Comparison of ENCODE assay signal across 10 mouse cellular contexts in genomic region chr2:44304971-44305808, GRCm38 (mm10).
A peak's percentile ranks its signal among the peaks of the same experiment; 100 is the strongest.
DNase-seq lines count a peak whose midpoint lies in the region; ATAC-seq and TF ChIP-seq lines count a peak whose summit lies in the region.
"Had no signal": no experiment of that assay in that cellular context is flagged by ENCODE, and none has a peak within 500 bp of the region (broad histone marks: within the 10 kb centered on the region; RNA-seq: fewer than 3 reads in every experiment).

No protein-coding gene starts in this region.

- no peak for TF ChIP-seq EP300 in stomach, postnatal 0 days (optimal IDR thresholded peaks at IDR 0.05)

- TF ChIP-seq CTCF in stomach, postnatal 0 days (IDR thresholded peaks at IDR 0.05; ENCODE audit: low read depth) = no peak
- TF ChIP-seq CTCF in thymus, adult 2 months (IDR thresholded peaks at IDR 0.05; ENCODE audit: borderline replicate concordance, control insufficient read depth, extremely low read depth, insufficient read depth, low read length, poor library complexity) = no peak

- WGBS in intestine, embryonic 14.5 days = 36% methylated on average over 17 of the region's 17 CpGs
- WGBS in intestine, embryonic 16.5 days = 44% methylated on average over 17 of the region's 17 CpGs
- 20% methylated on average over 17 of the region's 17 CpGs for WGBS in stomach, embryonic 14.5 days
- WGBS in stomach, postnatal 0 days = 32% methylated on average over 17 of the region's 17 CpGs
- 43% methylated on average over 17 of the region's 17 CpGs for WGBS in limb, embryonic 14.5 days
- 93% methylated on average over 17 of the region's 17 CpGs for WGBS in thymus, adult 2 months

- H3K36me3 ChIP-seq in intestine, embryonic 14.5 days (ENCODE audit: control insufficient read depth, insufficient read depth, low read length) = no peaks in the 10 kb centered on the region
- no peaks in the 10 kb centered on the region for H3K36me3 ChIP-seq in intestine, embryonic 16.5 days (ENCODE audit: control insufficient read depth, insufficient read depth, low read length)
- H3K36me3 ChIP-seq in stomach, embryonic 14.5 days (ENCODE audit: control insufficient read depth, insufficient read depth, low read length) = no peaks in the 10 kb centered on the region
- no peaks in the 10 kb centered on the region for H3K36me3 ChIP-seq in stomach, postnatal 0 days (ENCODE audit: control insufficient read depth, insufficient read depth, low read length)
- H3K36me3 ChIP-seq in limb, embryonic 14.5 days (ENCODE audit: control insufficient read depth, insufficient read depth, low read length) = no peaks in the 10 kb centered on the region
- no peaks in the 10 kb centered on the region for H3K36me3 ChIP-seq in thymus, adult 2 months (ENCODE audit: control insufficient read depth, insufficient read depth, low read length)

- no peak overlapping the region for H3K27ac ChIP-seq in intestine, embryonic 14.5 days (ENCODE audit: low read depth)
- no peak overlapping the region for H3K27ac ChIP-seq in intestine, embryonic 16.5 days (ENCODE audit: low read length)
- peak overlapping the region; percentile 70; the same call in 1 of the 2 replicates for H3K27ac ChIP-seq in stomach, embryonic 14.5 days (ENCODE audit: low read length)
- no peak overlapping the region for H3K27ac ChIP-seq in stomach, postnatal 0 days (replicated peaks)
- H3K27ac ChIP-seq in limb, embryonic 14.5 days (replicated peaks; ENCODE audit: low read depth, low read length) = 0 out of 2 replicates have a peak overlapping the region, but pooled peaks have one; percentile 16
- H3K27ac ChIP-seq in thymus, adult 2 months (ENCODE audit: control insufficient read depth, insufficient read depth, low read length) = no peak overlapping the region

- peak; percentile 55 for DNase-seq in intestine, embryonic 14.5 days (ENCODE audit: low spot score)
- no peak for DNase-seq in stomach, postnatal 0 days (ENCODE audit: low spot score)
- DNase-seq in limb, embryonic 14.5 days (ENCODE audit: low spot score) = peak; percentile 33
- DNase-seq in thymus, adult 2 months = no peak
- no peak for DNase-seq in gastrocnemius, adult 8-10 months (ENCODE audit: low spot score in 2 of 2)
- no peak for DNase-seq in gastrocnemius, postnatal 36 days
- DNase-seq: lung, adult 2 months had no signal

- H3K4me2 ChIP-seq in intestine, embryonic 14.5 days (ENCODE audit: low read length) = peak overlapping the region; percentile 7
- H3K4me2 ChIP-seq in intestine, embryonic 16.5 days (ENCODE audit: low read depth, low read length) = no peak overlapping the region
- peak overlapping the region; percentile 25 for H3K4me2 ChIP-seq in stomach, embryonic 14.5 days (replicated peaks; ENCODE audit: low read depth, low read length)
- H3K4me2 ChIP-seq in stomach, postnatal 0 days (replicated peaks; ENCODE audit: low read depth) = no peak overlapping the region; the same call in 1 of the 2 replicates
- H3K4me2 ChIP-seq in limb, embryonic 14.5 days (replicated peaks; ENCODE audit: low read depth, low read length, severe bottlenecking) = no peak overlapping the region; the same call in 1 of the 2 replicates

- intact Hi-C loops in gastrocnemius, postnatal 36 days (cut with DNase I) = no loop called here

- peaks cover 9% of the 10 kb centered on the region; the same call in 1 of the 2 replicates for H3K4me1 ChIP-seq in intestine, embryonic 14.5 days (replicated peaks; ENCODE audit: control insufficient read depth, insufficient read depth, low read length)
- H3K4me1 ChIP-seq in intestine, embryonic 16.5 days (ENCODE audit: control insufficient read depth, insufficient read depth, low read length) = peaks cover 6% of the 10 kb centered on the region; the same call in 1 of the 2 replicates
- no peaks in the 10 kb centered on the region for H3K4me1 ChIP-seq in stomach, embryonic 14.5 days (ENCODE audit: control insufficient read depth, insufficient read depth, low read length)
- no peaks in the 10 kb centered on the region for H3K4me1 ChIP-seq in stomach, postnatal 0 days (replicated peaks; ENCODE audit: control insufficient read depth, insufficient read depth)
- H3K4me1 ChIP-seq in limb, embryonic 14.5 days (ENCODE audit: control insufficient read depth, insufficient read depth, low read length) = peaks cover 15% of the 10 kb centered on the region
- no peaks in the 10 kb centered on the region for H3K4me1 ChIP-seq in thymus, adult 2 months (replicated peaks; ENCODE audit: control insufficient read depth, insufficient read depth, low read length)

- H3K27me3 ChIP-seq in intestine, embryonic 14.5 days (replicated peaks; ENCODE audit: control insufficient read depth, insufficient read depth, low read length) = no peaks in the 10 kb centered on the region
- H3K27me3 ChIP-seq in intestine, embryonic 16.5 days (replicated peaks; ENCODE audit: control insufficient read depth, insufficient read depth, low read length) = no peaks in the 10 kb centered on the region; the same call in 1 of the 2 replicates
- H3K27me3 ChIP-seq in stomach, embryonic 14.5 days (ENCODE audit: control insufficient read depth, insufficient read depth, low read length) = no peaks in the 10 kb centered on the region
- H3K27me3 ChIP-seq in stomach, postnatal 0 days (ENCODE audit: control insufficient read depth, insufficient read depth, low read length) = no peaks in the 10 kb centered on the region
- no peaks in the 10 kb centered on the region for H3K27me3 ChIP-seq in limb, embryonic 14.5 days (ENCODE audit: control insufficient read depth, insufficient read depth, low read length)
- no peaks in the 10 kb centered on the region for H3K27me3 ChIP-seq in thymus, adult 2 months (ENCODE audit: control insufficient read depth, insufficient read depth, low read length)

- ATAC-seq in intestine, embryonic 14.5 days (replicated peaks; ENCODE audit: low FRiP score, low TSS enrichment, low read depth) = no peak
- no peak for ATAC-seq in intestine, embryonic 16.5 days
- no peak; the same call in 1 of the 2 replicates for ATAC-seq in stomach, embryonic 14.5 days (ENCODE audit: insufficient number of reproducible peaks, insufficient read depth, low FRiP score, low read depth)
- ATAC-seq in stomach, postnatal 0 days (ENCODE audit: low FRiP score, low TSS enrichment) = no peak
- ATAC-seq in limb, embryonic 14.5 days (ENCODE audit: low FRiP score, low read depth) = peak; percentile 50; the same call in 1 of the 2 replicates

- no peak overlapping the region for H3K4me3 ChIP-seq in intestine, embryonic 14.5 days (ENCODE audit: low read depth, low read length)
- no peak overlapping the region for H3K4me3 ChIP-seq in intestine, embryonic 16.5 days (ENCODE audit: low read length)
- H3K4me3 ChIP-seq in stomach, embryonic 14.5 days (ENCODE audit: low read depth, low read length) = no peak overlapping the region
- H3K4me3 ChIP-seq in stomach, postnatal 0 days (ENCODE audit: low read depth, low read length) = no peak overlapping the region
- no peak overlapping the region for H3K4me3 ChIP-seq in limb, embryonic 14.5 days (replicated peaks; ENCODE audit: low read length)
- no peak overlapping the region for H3K4me3 ChIP-seq in thymus, adult 2 months (ENCODE audit: control insufficient read depth, insufficient read depth, low read length)
- H3K4me3 ChIP-seq: erythroblast, embryonic 14.5 days had no signal

- TF ChIP-seq POLR2A in limb, embryonic 14.5 days (IDR thresholded peaks at IDR 0.05; ENCODE audit: borderline replicate concordance, extremely low read depth, insufficient read depth, insufficient read length) = no peak
- TF ChIP-seq POLR2A in thymus, adult 2 months (IDR thresholded peaks at IDR 0.05; ENCODE audit: control insufficient read depth, extremely low read depth, insufficient read depth, low read length, poor library complexity) = no peak

- no peak overlapping the region for H3K9ac ChIP-seq in intestine, embryonic 14.5 days (ENCODE audit: low read length)
- no peak overlapping the region for H3K9ac ChIP-seq in intestine, embryonic 16.5 days (ENCODE audit: low read depth, low read length)
- H3K9ac ChIP-seq in stomach, embryonic 14.5 days (replicated peaks; ENCODE audit: low read depth, low read length) = no peak overlapping the region
- no peak overlapping the region for H3K9ac ChIP-seq in stomach, postnatal 0 days (ENCODE audit: low read length)
- H3K9ac ChIP-seq in limb, embryonic 14.5 days (ENCODE audit: low read depth, low read length, severe bottlenecking) = no peak overlapping the region

- H3K9me3 ChIP-seq in intestine, embryonic 14.5 days (ENCODE audit: control insufficient read depth, low read length) = no peaks in the 10 kb centered on the region
- H3K9me3 ChIP-seq in intestine, embryonic 16.5 days (ENCODE audit: control insufficient read depth, low read length) = no peaks in the 10 kb centered on the region
- H3K9me3 ChIP-seq in stomach, embryonic 14.5 days (ENCODE audit: control insufficient read depth, low read depth, low read length) = no peaks in the 10 kb centered on the region
- H3K9me3 ChIP-seq in stomach, postnatal 0 days (ENCODE audit: control insufficient read depth, low read length) = no peaks in the 10 kb centered on the region
- H3K9me3 ChIP-seq in limb, embryonic 14.5 days (ENCODE audit: control insufficient read depth, low read length) = no peaks in the 10 kb centered on the region

Comparison
In these comparisons a context has a peak if more than half of its experiments do, and no peak if none do; other contexts are left out.
1. H3K27ac ChIP-seq: peak in stomach, embryonic 14.5 days (single experiment) and limb, embryonic 14.5 days (single experiment); none in intestine, embryonic 14.5 days (single experiment), intestine, embryonic 16.5 days (single experiment), stomach, postnatal 0 days (single experiment) and thymus, adult 2 months (single experiment).
2. H3K4me2 ChIP-seq: peak in intestine, embryonic 14.5 days (single experiment) and stomach, embryonic 14.5 days (single experiment); none in intestine, embryonic 16.5 days (single experiment), stomach, postnatal 0 days (single experiment) and limb, embryonic 14.5 days (single experiment).
3. DNase-seq: peak in intestine, embryonic 14.5 days (single experiment) and limb, embryonic 14.5 days (single experiment); none in stomach, postnatal 0 days (single experiment), thymus, adult 2 months (single experiment), gastrocnemius, adult 8-10 months (0 of 2) and gastrocnemius, postnatal 36 days (0 of 2).